Mouse (Mus musculus) neural tube, embryonic 12.5 days (tissue): ENCODE results near the gene Thsd7b. TPM values are rescaled to one million over a fixed set of nuclear protein-coding genes. Genes with fewer than 3 reads are reported as not detected.
"Not testable (repeated sequence)": the region's sequence is repeated elsewhere in the genome, so short reads cannot be mapped to it uniquely, and the experiment has no call there.

ENCODE experiments used
- ATAC-seq: fragments of 200-750 bp; cut with Nextera tagmentation; 2 replicates; pipeline ENCODE4 v1.8.0; 2017; ENCODE audit warnings: low read depth, mild to moderate bottlenecking, moderate TSS enrichment, moderate library complexity; ENCODE audit not compliant: low FRiP score
- H3K27ac ChIP-seq: fragments of 300-500 bp; sonication (generic); 2 replicates; pipeline ENCODE4 v1.5.1; 2016
- H3K27me3 ChIP-seq: fragments of 300-500 bp; sonication (generic); replicated peaks from 2 replicates; pipeline ENCODE4 v1.6.1; 2016; ENCODE audit warnings: mild to moderate bottlenecking
- H3K36me3 ChIP-seq: fragments of 300-500 bp; sonication (generic); 2 replicates; pipeline ENCODE4 v1.6.1; 2016; ENCODE audit warnings: mild to moderate bottlenecking
- H3K4me1 ChIP-seq: fragments of 300-500 bp; sonication (generic); 2 replicates; pipeline ENCODE4 v1.6.1; 2016
- H3K4me2 ChIP-seq: fragments of 300-500 bp; sonication (generic); replicated peaks from 2 replicates; pipeline ENCODE4 v1.6.1; 2016; ENCODE audit warnings: mild to moderate bottlenecking
- H3K4me3 ChIP-seq: fragments of 300-500 bp; sonication (generic); 2 replicates; pipeline ENCODE4 v1.5.1; 2016
- H3K9ac ChIP-seq: fragments of 300-500 bp; sonication (generic); 2 replicates; pipeline ENCODE4 v1.6.1; 2016; ENCODE audit warnings: mild to moderate bottlenecking
- H3K9me3 ChIP-seq: fragments of 300-500 bp; sonication (generic); 2 replicates; pipeline ENCODE4 v1.6.1; 2016; ENCODE audit warnings: mild to moderate bottlenecking
- WGBS: fragments of 180-500 bp; shearing (Covaris S2); methylation state at CpG from one replicate; pipeline ENCODE4 v1.1.7; 2016; 5-methylcytosine and 5-hydroxymethylcytosine counted together
- polyA plus RNA-seq: library from polyadenylated mRNA; unstranded; fragments of >200 nt; fragmentation: Nextera tagmentation; extraction: Ambion mirVana; gene quantifications from 2 replicates; pipeline ENCODE4 v1.2.1, GENCODE M21; 2016

Thsd7b gene
- polyA plus RNA-seq, 1 experiment from 2014 or later, result 39.5 TPM

- no peak overlapping the region for H3K9ac ChIP-seq
- no peaks in the 10 kb centered on the region for H3K4me1 ChIP-seq
- H3K4me2 ChIP-seq, result no peak overlapping the region
- no peak for ATAC-seq
- no peak overlapping the region for H3K4me3 ChIP-seq
- WGBS, result 63% methylated on average over 1 of the region's 1 CpGs
- H3K27ac ChIP-seq, result no peak overlapping the region
- no peaks in the 10 kb centered on the region for H3K36me3 ChIP-seq
- no peaks in the 10 kb centered on the region for H3K9me3 ChIP-seq
- no peaks in the 10 kb centered on the region for H3K27me3 ChIP-seq
Observed at GRCm38 (mm10) chr1:129919385-129919784, 646.3 kb downstream of the Thsd7b start.

GRCm38 (mm10) chr1:129931003-129931402 lies 657.9 kb downstream of the Thsd7b start:
- no peaks in the 10 kb centered on the region for H3K27me3 ChIP-seq
- H3K27ac ChIP-seq, result no peak overlapping the region
- H3K4me3 ChIP-seq, result no peak overlapping the region
- H3K36me3 ChIP-seq, result no peaks in the 10 kb centered on the region
- H3K4me1 ChIP-seq, result no peaks in the 10 kb centered on the region
- H3K9me3 ChIP-seq, result no peaks in the 10 kb centered on the region
- H3K4me2 ChIP-seq, result no peak overlapping the region
- 94% methylated on average over 2 of the region's 2 CpGs for WGBS
- no peak overlapping the region for H3K9ac ChIP-seq
- ATAC-seq, result no peak

GRCm38 (mm10) chr1:129943116-129943515 lies 670.0 kb downstream of the Thsd7b start:
- Histone ChIP-seq H3K4me3 (no peak overlapping the region), H3K27ac (no peak overlapping the region), H3K4me1 (no peaks in the 10 kb centered on the region), H3K27me3 (no peaks in the 10 kb centered on the region), H3K9me3 (no peaks in the 10 kb centered on the region), H3K36me3 (no peaks in the 10 kb centered on the region), H3K9ac (no peak overlapping the region), H3K4me2 (no peak overlapping the region)
- WGBS, result 76% methylated on average over 9 of the region's 9 CpGs
- ATAC-seq, result peak; percentile 50; the same call in 1 of the 2 replicates

- Histone ChIP-seq H3K4me1 (no peaks in the 10 kb centered on the region), H3K4me3 (no peak overlapping the region), H3K4me2 (no peak overlapping the region), H3K9ac (no peak overlapping the region), H3K9me3 (no peaks in the 10 kb centered on the region), H3K27ac (no peak overlapping the region), H3K27me3 (no peaks in the 10 kb centered on the region), H3K36me3 (no peaks in the 10 kb centered on the region)
- 78% methylated on average over 4 of the region's 4 CpGs for WGBS
- no peak for ATAC-seq
Observed at GRCm38 (mm10) chr1:129947026-129947425, 673.9 kb downstream of the Thsd7b start.

GRCm38 (mm10) chr1:129955478-129955877 lies 682.4 kb downstream of the Thsd7b start:
- Histone ChIP-seq H3K4me2 (no peak overlapping the region), H3K27ac (no peak overlapping the region), H3K27me3 (no peaks in the 10 kb centered on the region), H3K4me3 (no peak overlapping the region), H3K4me1 (no peaks in the 10 kb centered on the region), H3K9me3 (no peaks in the 10 kb centered on the region), H3K9ac (no peak overlapping the region), H3K36me3 (no peaks in the 10 kb centered on the region)
- 70% methylated on average over 1 of the region's 1 CpGs for WGBS
- ATAC-seq, result no peak

- H3K9ac ChIP-seq, result no peak overlapping the region
- H3K9me3 ChIP-seq, result no peaks in the 10 kb centered on the region
- WGBS, result 56% methylated on average over 4 of the region's 4 CpGs
- ATAC-seq, result no peak
- H3K4me1 ChIP-seq, result no peaks in the 10 kb centered on the region
- H3K27me3 ChIP-seq, result no peaks in the 10 kb centered on the region
- H3K27ac ChIP-seq, result no peak overlapping the region
- no peak overlapping the region for H3K4me2 ChIP-seq
- no peaks in the 10 kb centered on the region for H3K36me3 ChIP-seq
- no peak overlapping the region for H3K4me3 ChIP-seq
Observed at GRCm38 (mm10) chr1:129956625-129957024, 683.5 kb downstream of the Thsd7b start.

GRCm38 (mm10) chr1:129959352-129959751 lies 686.2 kb downstream of the Thsd7b start:
- H3K27ac ChIP-seq, H3K4me1 ChIP-seq, H3K4me2 ChIP-seq, H3K9me3 ChIP-seq, H3K36me3 ChIP-seq, H3K9ac ChIP-seq, H3K27me3 ChIP-seq, ATAC-seq, H3K4me3 ChIP-seq: not testable (repeated sequence)
- WGBS, result 48% methylated on average over 2 of the region's 2 CpGs

GRCm38 (mm10) chr1:129963166-129963565 lies 690.1 kb downstream of the Thsd7b start:
- Histone ChIP-seq H3K9ac (no peak overlapping the region), H3K27ac (no peak overlapping the region), H3K27me3 (no peaks in the 10 kb centered on the region), H3K4me3 (no peak overlapping the region), H3K4me2 (no peak overlapping the region), H3K36me3 (no peaks in the 10 kb centered on the region), H3K9me3 (no peaks in the 10 kb centered on the region), H3K4me1 (no peaks in the 10 kb centered on the region)
- no peak for ATAC-seq
- WGBS, result 84% methylated on average over 2 of the region's 2 CpGs

- H3K4me1 ChIP-seq, H3K27ac ChIP-seq, H3K36me3 ChIP-seq, H3K4me2 ChIP-seq, ATAC-seq, H3K27me3 ChIP-seq, H3K4me3 ChIP-seq, H3K9ac ChIP-seq, H3K9me3 ChIP-seq: not testable (repeated sequence)
Observed at GRCm38 (mm10) chr1:129989247-129989646, 716.1 kb downstream of the Thsd7b start.

GRCm38 (mm10) chr1:129990821-129991220 lies 717.7 kb downstream of the Thsd7b start:
- Histone ChIP-seq H3K9ac (no peak overlapping the region), H3K27me3 (no peaks in the 10 kb centered on the region), H3K9me3 (no peaks in the 10 kb centered on the region), H3K36me3 (no peaks in the 10 kb centered on the region), H3K4me2 (no peak overlapping the region), H3K27ac (no peak overlapping the region), H3K4me1 (no peaks in the 10 kb centered on the region), H3K4me3 (no peak overlapping the region)
- WGBS, result 78% methylated on average over 2 of the region's 2 CpGs
- no peak for ATAC-seq

GRCm38 (mm10) chr1:130055012-130055411 lies 781.9 kb downstream of the Thsd7b start:
- ATAC-seq, result no peak
- Histone ChIP-seq H3K9me3 (no peaks in the 10 kb centered on the region), H3K4me1 (no peaks in the 10 kb centered on the region)

GRCm38 (mm10) chr1:130062105-130062504 lies 789.0 kb downstream of the Thsd7b start:
- ATAC-seq, result no peak
- no peak overlapping the region for H3K4me3 ChIP-seq

More at GRCm38 (mm10) chr1:130055012-130055411, 781.9 kb downstream of the Thsd7b start:
- no peak overlapping the region for H3K9ac ChIP-seq
- H3K27ac ChIP-seq, result no peak overlapping the region
- no peak overlapping the region for H3K4me3 ChIP-seq
- H3K36me3 ChIP-seq, result no peaks in the 10 kb centered on the region
- H3K4me2 ChIP-seq, result no peak overlapping the region
- H3K27me3 ChIP-seq, result no peaks in the 10 kb centered on the region

GRCm38 (mm10) chr1:130066193-130066959 lies 793.3 kb downstream of the Thsd7b start:
- no peak overlapping the region for H3K4me3 ChIP-seq
- H3K36me3 ChIP-seq, result no peaks in the 10 kb centered on the region
- no peak overlapping the region for H3K4me2 ChIP-seq
- ATAC-seq, result no peak
- H3K27me3 ChIP-seq, result no peaks in the 10 kb centered on the region
- no peak overlapping the region for H3K9ac ChIP-seq
- no peaks in the 10 kb centered on the region for H3K4me1 ChIP-seq
- H3K9me3 ChIP-seq, result no peaks in the 10 kb centered on the region
- 85% methylated on average over 3 of the region's 3 CpGs for WGBS
- no peak overlapping the region for H3K27ac ChIP-seq

More at GRCm38 (mm10) chr1:130062105-130062504, 789.0 kb downstream of the Thsd7b start:
- Histone ChIP-seq H3K9me3 (no peaks in the 10 kb centered on the region), H3K4me2 (no peak overlapping the region), H3K9ac (no peak overlapping the region), H3K36me3 (no peaks in the 10 kb centered on the region), H3K4me1 (no peaks in the 10 kb centered on the region), H3K27ac (no peak overlapping the region), H3K27me3 (no peaks in the 10 kb centered on the region)
